Mouse (Mus musculus) layer of hippocampus, postnatal 25 days (tissue): ENCODE data around the gene Pga5. TPM values are rescaled to one million over a fixed set of nuclear protein-coding genes. Genes with fewer than 3 reads are reported as not detected.
A peak's percentile ranks its signal among the peaks of the same experiment; 100 is the strongest.

Experiments used
- DNase-seq, 2 experiments: peaks; one replicate each; pipeline ENCODE4 v3.0.0; 2022; ENCODE audit warnings: mixed read lengths in 2 of 2, low spot score in 1 of 2; ENCODE audit errors: extremely low spot score in 1 of 2
- total RNA-seq, 2 experiments: library from RNA; stranded (reverse); gene quantifications; 2 replicates each; pipeline ENCODE4 v1.2.3; 2021

Pga5 gene
- total RNA-seq, 2 experiments from 2014 or later: not detected

DNA sequence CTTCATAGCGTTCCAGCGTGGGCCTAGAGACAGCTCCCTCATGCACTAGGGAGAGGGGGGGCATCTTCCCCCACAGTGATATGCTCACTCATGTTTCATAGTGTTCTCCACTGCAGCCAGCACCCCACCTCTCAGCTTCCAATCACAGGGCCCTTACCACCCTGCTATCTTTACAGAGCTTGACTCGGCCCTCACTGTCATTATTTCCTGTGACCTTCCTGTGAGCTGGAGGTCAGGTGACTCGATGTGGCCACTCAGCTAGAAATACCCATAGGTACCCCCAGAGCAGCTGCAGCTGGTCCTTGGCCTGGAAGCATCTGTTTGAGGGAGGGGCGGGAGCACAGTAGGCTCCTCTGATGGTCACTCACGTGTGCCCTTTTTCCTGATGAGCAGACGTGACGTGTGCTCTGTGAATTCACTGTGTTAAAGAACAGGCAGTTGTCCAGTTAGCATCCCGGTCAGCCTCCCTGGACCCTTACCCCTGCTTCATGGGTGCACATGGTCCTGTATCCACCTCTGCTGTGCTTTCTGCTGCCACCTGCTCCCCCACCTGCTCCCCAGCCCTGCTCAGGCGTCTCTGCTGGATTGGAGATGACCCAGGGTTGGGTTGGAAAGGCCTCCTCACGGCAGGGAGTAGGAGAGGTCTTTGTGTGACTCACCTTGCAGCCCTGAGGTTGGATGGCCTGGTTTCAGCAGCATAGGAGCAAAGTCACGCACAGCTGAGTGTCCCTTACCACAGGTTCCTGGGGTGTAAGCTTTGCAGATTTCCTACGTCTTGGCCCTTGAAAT lies 29.4 kb upstream of the Pga5 start:
- no peak for DNase-seq

DNA sequence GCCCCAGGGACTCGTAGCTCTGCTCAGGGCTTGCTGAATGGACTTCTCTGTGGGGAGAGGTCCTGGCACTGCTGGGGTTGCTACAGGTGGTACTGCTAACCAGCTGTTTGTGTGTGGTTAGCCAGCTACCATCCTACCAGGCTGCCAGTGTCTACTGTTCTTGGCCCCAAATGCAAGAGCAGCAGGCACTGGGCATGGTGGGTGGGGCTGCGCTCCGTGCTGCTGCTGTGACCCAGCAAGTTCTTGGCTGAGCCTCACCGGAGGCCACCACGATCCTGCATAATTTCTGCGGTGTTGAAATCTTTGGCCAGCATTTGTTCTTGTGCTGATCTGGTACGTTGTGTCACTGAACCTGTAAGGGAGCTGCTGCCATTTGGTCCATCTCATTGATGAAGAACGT lies 25.6 kb upstream of the Pga5 start:
- no peak for DNase-seq

DNA sequence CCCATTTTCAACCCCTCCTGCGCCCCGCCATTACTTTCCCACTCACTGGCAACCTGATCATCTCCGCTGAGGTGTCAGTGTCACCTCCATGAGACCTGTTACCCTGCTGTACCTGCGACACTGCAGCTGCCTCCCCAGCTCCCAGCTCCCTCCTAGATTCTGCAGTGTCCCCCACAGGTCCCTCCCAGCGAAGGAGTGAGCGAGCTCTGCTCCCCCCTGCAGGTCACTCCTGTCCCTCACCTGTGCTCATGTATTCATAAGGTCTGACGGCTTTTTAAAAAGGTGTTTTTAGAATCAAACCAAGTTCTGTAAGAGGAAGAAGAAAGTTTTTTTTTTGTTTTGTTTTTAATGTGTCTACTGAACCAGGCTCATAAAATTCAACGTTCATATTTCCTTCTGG lies 24.3 kb upstream of the Pga5 start:
- no peak for DNase-seq

DNA sequence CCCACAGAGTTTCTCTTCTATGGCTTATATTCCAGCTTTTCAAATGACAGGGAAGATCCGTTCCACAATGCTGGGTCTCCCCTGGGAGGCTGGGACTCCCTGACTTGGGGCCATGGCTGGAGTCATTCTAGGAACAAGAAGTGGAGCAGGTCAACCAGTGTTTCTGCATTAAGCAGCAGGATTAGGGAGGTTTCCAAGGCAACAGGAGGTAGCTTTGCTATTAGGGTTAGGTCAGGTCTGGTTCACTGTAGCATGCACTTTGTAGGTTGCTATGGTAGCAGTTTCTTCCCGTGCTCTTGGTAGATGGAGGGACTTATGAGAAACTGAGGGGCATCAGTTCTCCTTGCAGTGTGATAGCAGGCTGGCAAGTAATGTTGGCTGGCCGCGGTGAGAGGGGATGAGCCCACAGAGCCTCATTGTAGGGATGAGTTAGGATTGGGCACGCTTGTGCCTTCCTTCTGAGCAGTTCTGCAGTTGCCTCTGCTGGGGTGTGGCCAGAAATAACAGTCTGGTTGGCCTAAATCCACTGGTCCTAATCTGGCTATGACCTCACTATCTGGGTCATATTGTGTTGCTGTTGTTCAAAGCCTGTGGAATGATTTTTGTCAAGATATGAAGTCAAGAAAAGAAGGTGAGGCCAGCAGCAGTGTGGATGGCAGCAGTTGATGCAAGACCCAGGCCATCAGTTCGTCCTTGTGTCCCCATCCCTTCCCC lies 23.3 kb upstream of the Pga5 start:
- DNase-seq: no peak

DNA sequence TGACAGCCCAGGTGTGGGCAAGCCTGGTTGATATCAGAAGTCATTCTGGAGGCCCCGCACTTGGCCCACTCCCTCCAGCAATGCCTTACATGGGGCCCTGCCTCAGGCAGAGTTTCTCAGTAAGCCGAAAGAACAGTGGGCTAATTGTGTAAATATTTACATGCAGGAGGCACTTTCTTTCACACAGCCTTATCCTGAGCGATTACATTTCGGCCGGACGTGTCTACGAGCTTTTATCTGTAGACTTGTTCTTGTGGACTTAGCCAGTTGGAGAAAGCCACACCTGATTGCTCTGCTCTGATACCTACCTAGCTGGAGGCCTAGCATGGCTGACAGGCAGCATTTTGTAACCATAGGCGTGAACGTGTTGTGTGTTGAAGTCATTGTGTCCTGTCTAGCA lies 22.0 kb upstream of the Pga5 start:
- no peak for DNase-seq

DNA sequence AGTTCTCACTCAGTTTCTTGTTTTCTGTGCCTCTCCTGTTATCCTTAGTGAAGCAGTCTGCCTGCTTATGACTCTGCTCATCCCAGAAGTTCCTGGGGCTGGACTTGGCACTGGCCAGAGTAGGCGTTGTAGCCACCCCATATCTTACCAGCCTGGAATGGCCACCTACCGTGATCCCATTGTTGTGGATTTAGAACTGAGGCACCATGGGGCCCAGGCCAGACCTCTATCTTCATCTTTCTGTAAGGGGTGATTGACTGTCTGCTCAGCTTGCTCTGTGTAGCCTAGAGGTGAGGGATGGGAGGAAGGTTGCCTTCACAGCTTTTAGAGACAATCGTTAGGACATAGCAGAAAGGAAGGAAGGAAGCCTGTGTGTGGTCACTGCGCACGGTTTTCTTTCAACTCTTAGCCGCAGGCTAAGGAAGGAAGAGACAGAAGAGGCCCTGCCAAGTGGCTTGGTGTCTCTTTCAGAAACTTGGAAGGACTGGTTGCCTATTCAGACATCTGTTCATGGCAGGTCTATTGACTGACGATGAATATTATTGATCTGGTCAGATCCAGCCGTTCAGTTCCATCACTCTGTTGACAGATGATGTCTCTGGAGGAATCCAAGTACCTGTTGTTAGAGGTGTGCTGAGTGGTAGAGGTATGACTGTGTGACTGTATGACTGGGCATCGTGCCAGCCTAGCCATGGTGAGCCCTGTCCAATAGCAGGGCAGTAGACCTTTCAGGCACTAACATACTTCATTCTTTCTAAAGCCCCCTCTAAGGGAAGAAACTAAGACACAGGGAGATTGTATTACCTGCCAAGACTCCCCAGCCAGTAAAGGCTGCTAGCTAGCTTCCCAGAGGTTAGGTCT lies 20.5 kb upstream of the Pga5 start:
- no peak for DNase-seq

DNA sequence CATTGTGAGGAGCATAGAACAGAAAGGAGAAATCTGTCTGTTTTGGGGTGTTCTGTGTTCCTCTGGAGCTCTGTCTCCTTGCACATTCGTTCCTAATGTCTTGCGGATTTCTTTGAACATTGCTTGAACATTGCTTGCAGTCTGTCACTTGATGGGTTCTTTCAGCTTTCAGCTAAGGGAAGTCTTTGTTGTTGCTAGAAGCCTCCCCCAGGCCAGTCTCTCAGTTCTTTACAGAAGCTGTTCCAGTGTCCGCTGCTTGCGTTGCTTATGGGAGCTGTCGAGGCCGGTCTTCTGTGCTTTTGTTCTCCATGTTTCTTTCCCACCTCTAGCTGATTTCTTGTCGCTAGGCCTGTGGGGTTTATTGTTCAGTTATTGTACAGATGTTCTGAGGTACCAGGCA lies 17.9 kb upstream of the Pga5 start:
- DNase-seq: no peak

DNA sequence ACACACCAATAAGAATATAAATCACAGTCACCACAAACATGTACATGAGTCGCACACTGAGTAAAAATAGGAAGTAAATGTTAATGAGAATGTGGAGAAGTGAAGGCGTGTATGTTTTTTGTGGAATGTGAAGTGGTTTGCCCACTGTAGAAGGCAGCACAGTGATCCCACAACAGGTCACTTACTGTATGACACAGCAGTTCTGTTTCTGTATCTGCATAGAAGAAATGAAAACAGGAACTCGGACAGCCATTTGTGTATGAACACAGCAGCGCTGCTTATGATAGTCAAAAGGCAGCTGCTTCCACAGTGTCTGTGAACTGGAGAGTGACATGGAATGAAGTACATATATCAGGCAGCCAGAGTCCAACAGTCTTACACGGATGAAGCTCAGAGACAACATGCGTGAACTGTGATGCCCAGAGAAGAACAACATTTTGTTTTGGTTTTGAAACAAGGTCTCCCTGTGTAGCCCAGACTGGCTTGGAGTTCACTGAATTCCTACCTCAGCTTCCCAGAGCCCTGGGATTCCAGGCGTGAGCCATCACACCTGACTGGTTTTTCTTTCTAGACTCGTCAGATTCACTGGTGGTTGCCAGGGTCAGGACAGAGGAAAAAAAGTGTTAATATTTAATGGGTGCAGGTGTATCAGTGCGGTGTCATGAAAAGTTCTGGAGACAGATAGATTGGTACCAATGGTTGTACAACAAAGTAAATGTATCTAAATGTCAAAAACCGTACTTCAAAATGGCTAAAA lies 16.2 kb upstream of the Pga5 start:
- DNase-seq: no peak

DNA sequence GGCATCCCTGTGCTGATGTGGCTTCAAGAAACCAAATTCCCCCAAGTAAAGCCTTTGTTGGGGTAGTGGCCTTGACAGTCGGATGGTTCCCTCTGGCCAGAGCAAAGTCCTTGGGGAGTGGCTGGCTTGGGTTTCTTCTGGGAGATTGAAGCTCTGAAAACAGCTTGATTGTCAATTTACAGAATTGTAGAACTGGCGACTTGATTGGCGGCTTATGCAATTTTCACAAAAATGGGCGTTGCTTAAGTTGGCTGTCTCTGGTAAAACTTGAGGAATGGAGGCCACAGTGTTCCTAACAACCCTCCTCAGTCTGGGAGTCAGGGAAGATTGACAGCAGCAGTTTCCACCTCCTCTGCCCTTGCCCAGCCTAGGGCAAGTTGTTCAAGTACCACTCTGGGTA lies 14.5 kb upstream of the Pga5 start:
- DNase-seq: no peak

DNA sequence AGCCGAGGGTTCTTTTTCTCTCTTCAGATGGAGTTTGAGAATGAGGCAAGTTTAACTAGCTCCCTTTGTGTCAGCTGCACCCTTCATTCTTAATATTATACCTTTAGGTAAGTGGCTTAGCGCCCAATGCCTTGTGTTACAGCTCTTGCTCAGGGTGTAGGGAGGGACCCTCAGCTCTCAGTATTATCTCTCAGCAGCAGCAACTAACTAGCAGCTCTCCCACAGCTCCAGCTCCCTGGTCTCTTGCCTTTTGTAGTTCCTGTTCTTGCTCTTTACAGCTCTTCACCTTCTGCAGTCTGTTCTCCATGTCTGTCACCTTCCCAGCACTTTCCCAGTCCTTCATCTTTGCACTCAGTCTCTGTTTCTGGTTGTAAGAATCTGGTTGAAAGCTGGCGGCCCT lies 13.8 kb upstream of the Pga5 start:
- DNase-seq: no peak

DNA sequence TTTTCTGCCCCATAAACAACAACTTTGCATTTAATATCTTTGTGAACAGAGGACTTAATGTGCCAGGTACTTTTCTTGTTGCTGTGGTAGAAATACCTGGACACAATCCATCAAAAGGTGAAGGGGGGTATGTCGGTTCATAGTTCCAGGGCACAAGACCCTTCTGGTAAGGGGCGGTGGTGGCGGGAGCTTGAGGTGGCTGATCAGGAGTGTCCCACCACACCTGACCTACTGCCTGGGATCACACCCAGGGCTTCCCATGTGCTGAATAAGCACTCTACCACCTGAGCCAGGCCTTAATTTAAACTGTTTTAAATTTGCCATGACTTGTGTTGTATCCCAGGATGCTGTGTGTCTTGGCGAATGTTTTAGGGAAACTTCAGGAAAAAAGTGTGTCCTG lies 13.2 kb upstream of the Pga5 start:
- no peak for DNase-seq

DNA sequence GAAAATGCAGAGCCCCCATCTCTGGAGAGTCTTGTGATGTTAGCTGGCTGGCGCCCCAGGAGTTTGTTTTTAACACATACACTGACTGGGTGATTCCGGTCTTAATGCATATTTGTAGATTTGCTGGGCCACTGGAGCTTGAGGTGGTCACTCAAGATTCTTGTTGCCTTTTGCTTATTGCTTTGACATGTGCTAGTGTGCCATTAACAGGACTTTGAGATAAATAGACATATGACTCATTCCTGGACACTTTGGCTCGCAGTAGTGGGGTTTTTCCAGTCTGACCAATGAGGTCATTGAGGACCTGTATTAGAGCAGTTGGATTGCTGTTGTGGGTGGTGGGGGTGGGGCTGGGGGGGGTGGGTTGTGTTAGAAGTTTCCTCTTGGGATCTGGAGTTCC lies 12.5 kb upstream of the Pga5 start:
- no peak for DNase-seq

DNA sequence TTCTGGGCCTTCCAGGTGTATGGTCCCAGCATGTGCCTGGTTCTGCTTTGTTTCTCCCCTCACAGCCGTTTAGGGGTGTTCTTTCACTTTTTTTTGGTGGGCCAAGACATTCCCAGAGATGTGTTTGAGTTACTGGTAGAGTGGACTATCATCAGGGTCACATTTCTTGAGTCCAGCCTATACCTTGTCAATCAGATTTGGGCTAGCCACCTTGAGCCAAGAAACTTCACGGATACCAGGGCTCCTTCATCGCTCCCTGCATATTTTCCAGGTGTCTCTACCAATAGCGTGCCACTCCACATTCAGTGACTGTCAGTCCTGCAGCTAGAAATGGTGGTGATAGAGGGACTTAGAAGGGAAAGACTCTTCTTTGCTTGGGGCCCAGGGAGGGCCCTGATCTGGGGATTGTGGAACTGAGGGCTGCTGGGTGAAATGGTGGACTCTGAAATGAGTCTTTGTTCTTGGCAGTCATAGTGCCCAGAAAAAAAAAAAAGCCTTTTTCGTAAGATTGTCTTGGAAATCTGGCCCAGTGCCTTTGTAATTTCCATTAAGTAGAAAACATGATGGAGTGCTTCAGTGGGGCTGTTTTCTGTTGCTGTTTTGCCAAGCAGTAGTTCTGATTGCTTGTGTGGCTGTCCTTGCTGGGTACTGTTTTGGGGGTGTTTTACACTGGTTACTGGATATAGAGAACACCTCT lies 11.7 kb upstream of the Pga5 start:
- no peak for DNase-seq

DNA sequence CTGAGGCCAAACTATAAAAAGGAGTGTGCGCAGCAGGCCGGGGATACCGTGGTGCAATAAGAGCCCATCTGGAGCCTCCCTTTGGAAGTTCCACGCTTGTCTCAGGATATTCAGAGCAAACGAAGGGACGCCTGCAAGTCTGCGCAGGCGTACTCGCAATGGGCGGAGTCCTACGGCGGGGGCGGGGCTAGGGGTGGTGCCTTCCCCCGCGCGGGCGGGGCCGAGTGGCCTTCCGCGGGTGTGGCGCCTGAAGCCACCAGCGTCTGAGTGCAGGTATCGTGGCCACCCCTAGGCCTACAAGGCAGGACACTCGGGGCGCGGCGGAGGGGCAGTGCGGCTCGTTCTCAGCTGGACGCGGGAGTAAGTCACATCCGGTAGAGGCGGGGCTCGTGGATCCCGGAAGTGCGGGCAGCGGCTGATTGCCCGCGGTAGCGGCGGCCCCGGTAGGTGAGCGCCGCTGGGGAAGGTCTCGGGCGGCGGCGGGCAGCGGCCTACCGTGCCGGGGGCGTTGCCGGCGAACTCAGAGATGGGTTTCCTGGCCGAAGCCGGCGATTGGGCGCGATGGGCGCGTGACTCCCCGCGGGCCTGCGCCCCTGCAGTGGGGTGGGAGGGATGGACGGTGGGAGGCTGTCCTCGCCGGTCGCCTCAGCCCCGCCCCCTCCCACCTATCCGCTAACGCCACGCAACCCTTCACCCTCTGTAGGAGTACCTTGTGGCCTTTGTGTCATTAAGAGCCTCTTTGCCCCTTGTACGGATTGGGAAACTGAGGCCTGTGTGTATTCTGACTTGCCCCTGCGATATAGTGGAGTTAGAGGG lies 10.9 kb upstream of the Pga5 start, which contains the start of gene Vps37c:
Gene Vps37c (plus strand): TSS at position 199 of the 816 bp plus-strand sequence.
- DNase-seq: peak; percentile 90 to 93

DNA sequence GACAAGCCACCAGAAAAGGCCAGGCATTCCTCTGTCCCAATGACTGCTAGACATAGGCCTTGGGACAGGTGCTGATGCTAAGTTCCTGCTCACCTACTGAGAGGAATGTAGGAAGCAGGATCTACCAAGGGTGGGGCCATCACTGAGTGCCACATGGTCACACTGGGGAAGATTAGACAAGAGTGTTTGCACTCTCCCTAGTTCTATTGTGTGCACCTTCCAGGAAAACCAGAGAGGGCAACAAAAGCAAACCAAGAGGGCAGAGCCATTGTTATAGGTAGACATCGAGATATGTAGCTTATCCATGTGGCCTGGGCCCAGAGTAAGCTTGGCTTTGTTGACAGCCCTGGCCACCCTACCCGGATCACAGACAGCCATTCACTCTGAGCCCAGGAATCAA lies 7.9 kb upstream of the Pga5 start:
- DNase-seq: no peak

DNA sequence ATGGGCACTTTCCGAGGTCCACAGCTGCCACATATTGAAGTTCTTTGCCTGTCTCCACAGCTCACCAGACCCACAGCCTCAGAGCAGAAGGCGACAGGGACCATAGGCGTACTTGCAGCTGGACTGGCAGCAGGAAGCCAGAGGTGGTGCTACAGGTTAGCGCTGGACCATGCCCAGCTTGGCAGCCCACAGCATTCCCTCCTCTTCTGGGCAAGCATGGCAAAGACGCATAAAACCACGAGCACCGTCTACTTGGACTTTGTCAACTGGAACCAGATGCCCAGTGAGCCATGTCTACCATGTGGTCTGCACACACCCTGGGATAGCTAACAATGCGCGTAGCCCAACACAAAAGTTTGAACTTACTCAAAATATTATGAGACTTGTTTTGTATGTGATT lies 7.2 kb upstream of the Pga5 start:
- DNase-seq: no peak

DNA sequence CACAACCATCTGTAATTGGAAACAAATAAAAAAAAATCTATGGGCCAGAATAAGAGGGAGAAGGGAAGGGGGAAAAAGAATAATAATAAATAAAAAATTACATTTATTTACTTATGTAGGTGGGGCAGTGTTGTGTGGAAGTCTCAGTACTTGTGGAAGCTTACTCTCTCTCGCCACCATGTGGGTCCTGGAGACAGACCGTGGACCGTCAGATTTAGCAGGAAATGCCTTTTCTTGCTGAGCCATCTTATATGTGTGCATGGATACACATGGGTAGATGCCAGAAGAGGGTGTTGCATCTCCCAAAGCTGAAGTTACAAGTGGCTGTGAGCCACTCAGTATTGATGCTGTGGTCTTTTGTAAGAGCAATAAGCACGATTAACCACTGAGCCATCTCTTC lies 3.7 kb upstream of the Pga5 start:
- DNase-seq: no peak

DNA sequence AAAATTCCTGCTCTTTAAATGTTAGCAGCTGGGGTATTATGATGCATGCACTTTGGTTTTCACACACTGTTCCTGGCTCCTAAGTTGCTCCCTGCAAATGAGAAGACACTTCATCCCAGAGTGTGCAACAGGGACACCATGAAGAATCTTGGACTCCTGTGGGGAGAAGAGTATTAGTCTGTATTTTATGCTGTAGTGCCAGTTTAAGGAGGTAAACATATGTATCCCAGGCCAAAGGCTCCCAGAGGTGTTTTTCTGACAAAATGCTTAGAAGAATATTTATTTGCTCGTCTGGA lies 849 bp upstream of the Pga5 start:
- DNase-seq: no peak

DNA sequence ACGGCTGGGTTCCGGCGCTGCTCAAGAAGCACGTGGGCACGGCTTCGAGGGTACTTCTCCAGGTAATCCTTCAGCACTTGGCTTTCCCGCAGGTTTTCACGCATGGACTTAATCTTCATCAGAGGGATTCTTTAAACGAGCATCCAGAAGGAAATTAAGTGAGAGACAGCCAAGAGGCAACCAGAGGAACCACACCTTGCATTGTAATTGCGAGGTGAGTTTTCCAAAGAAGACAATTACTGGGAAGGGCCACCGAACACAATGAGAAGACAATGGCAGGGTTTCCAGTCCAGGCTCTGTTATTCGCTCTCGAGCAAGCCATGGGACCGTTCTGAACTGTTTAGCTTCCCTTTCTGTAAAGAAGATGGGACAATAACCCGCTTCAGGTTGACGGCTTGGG lies 1.2 kb downstream of the Pga5 start:
- DNase-seq: no peak
